Mouse (Mus musculus) intestine, embryonic 16.5 days (tissue): ENCODE measurements around the gene Ppm1m. TPM values are rescaled to one million over a fixed set of nuclear protein-coding genes. Genes with fewer than 3 reads are reported as not detected.

Experiments
- ATAC-seq: fragments of 200-750 bp; cut with Nextera tagmentation; 2 replicates; pipeline ENCODE4 v1.8.0; 2017; ENCODE audit warnings: moderate TSS enrichment, moderate library complexity
- H3K27ac ChIP-seq: fragments of 300-500 bp; sonication (generic); 2 replicates; pipeline ENCODE4 v1.5.1; 2014; ENCODE audit warnings: mild to moderate bottlenecking, low read length
- H3K27me3 ChIP-seq: fragments of 300-500 bp; sonication (generic); replicated peaks from 2 replicates; pipeline ENCODE4 v1.6.1; 2014; ENCODE audit warnings: low read length, control low read depth, mixed read lengths; ENCODE audit not compliant: control insufficient read depth, insufficient read depth
- H3K36me3 ChIP-seq: fragments of 300-500 bp; sonication (generic); 2 replicates; pipeline ENCODE4 v1.6.1; 2014; ENCODE audit warnings: low read length, control low read depth; ENCODE audit not compliant: control insufficient read depth, insufficient read depth
- H3K4me1 ChIP-seq: fragments of 300-500 bp; sonication (generic); 2 replicates; pipeline ENCODE4 v1.6.1; 2014; ENCODE audit warnings: low read length, control low read depth, mixed read lengths; ENCODE audit not compliant: control insufficient read depth, insufficient read depth
- H3K4me2 ChIP-seq: fragments of 300-500 bp; sonication (generic); 2 replicates; pipeline ENCODE4 v1.6.1; 2014; ENCODE audit warnings: low read depth, low read length, control low read depth
- H3K4me3 ChIP-seq: fragments of 300-500 bp; sonication (generic); 2 replicates; pipeline ENCODE4 v1.5.1; 2014; ENCODE audit warnings: mild to moderate bottlenecking, low read length
- H3K9ac ChIP-seq: fragments of 300-500 bp; sonication (generic); 2 replicates; pipeline ENCODE4 v1.6.1; 2014; ENCODE audit warnings: low read depth, low read length
- H3K9me3 ChIP-seq: fragments of 300-500 bp; sonication (generic); 2 replicates; pipeline ENCODE4 v1.6.1; 2016; ENCODE audit warnings: low read length, control low read depth; ENCODE audit not compliant: control insufficient read depth
- WGBS: fragments of 180-500 bp; shearing (Covaris S2); extraction: QIAGEN DNeasy Blood & Tissue Kit; methylation state at CpG from one replicate; pipeline ENCODE4 v1.1.7; 2014; 5-methylcytosine and 5-hydroxymethylcytosine counted together
- polyA plus RNA-seq: library from polyadenylated mRNA; unstranded; fragments of >200 nt; fragmentation: Nextera tagmentation; extraction: Ambion mirVana; gene quantifications from 2 replicates; pipeline ENCODE4 v1.2.1, GENCODE M21; 2015

Gene Ppm1m
- polyA plus RNA-seq, 1 experiment from 2014 or later = 26.3 TPM

GRCm38 (mm10) chr9:106179964-106180363 is 19.6 kb downstream of the Ppm1m start:
- H3K4me2 ChIP-seq = no peak overlapping the region

DNA sequence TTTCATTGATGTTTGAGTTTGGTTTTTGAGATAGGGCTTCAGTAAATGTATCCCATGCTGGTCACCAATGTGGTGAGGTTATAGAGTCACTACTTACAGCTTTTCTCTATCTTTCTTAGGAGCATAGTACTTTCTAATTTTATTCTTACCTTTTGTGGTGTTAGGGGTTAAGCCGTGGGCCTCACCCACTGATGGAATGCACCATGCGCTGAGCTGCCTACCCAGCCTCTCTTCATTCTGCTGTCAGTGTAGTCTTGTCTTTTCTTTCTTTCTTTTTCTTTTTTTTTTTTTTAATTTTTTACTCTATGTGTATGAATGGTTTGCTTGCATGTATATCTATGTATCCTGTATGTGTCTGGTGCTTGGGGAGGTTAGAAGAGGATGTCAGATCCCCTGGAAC is 20.1 kb downstream of the Ppm1m start:
- Histone ChIP-seq H3K9me3 (no peaks in the 10 kb centered on the region), H3K27ac (no peak overlapping the region), H3K36me3 (peaks cover 10% of the 10 kb centered on the region), H3K27me3 (no peaks in the 10 kb centered on the region), H3K4me3 (no peak overlapping the region), H3K9ac (no peak overlapping the region), H3K4me1 (peaks cover 19% of the 10 kb centered on the region), H3K4me2 (no peak overlapping the region)
- WGBS = 84% methylated on average over 2 of the region's 2 CpGs
- ATAC-seq = no peak

More at GRCm38 (mm10) chr9:106179964-106180363, 19.6 kb downstream of the Ppm1m start:
- H3K27me3 ChIP-seq = no peaks in the 10 kb centered on the region
- H3K36me3 ChIP-seq = peaks cover 15% of the 10 kb centered on the region
- no peaks in the 10 kb centered on the region for H3K9me3 ChIP-seq
- no peak overlapping the region for H3K27ac ChIP-seq
- H3K4me1 ChIP-seq = peaks cover 15% of the 10 kb centered on the region
- H3K9ac ChIP-seq = no peak overlapping the region
- no peak for ATAC-seq
- 92% methylated on average over 3 of the region's 3 CpGs for WGBS
- H3K4me3 ChIP-seq = no peak overlapping the region

GRCm38 (mm10) chr9:106177799-106178198 is 21.7 kb downstream of the Ppm1m start:
- Histone ChIP-seq H3K4me3 (no peak overlapping the region), H3K4me1 (peaks cover 32% of the 10 kb centered on the region), H3K9ac (no peak overlapping the region), H3K9me3 (no peaks in the 10 kb centered on the region), H3K36me3 (peaks cover 7% of the 10 kb centered on the region), H3K27me3 (no peaks in the 10 kb centered on the region), H3K4me2 (no peak overlapping the region), H3K27ac (no peak overlapping the region)
- 89% methylated on average over 6 of the region's 6 CpGs for WGBS
- ATAC-seq = no peak

GRCm38 (mm10) chr9:106176769-106177168 is 22.8 kb downstream of the Ppm1m start:
- Histone ChIP-seq H3K36me3 (peaks cover 7% of the 10 kb centered on the region; the same call in 1 of the 2 replicates), H3K27me3 (no peaks in the 10 kb centered on the region), H3K9ac (no peak overlapping the region), H3K4me3 (no peak overlapping the region), H3K9me3 (no peaks in the 10 kb centered on the region), H3K4me2 (no peak overlapping the region), H3K27ac (no peak overlapping the region), H3K4me1 (peaks cover 32% of the 10 kb centered on the region)
- no peak for ATAC-seq
- 67% methylated on average over 5 of the region's 5 CpGs for WGBS

DNA sequence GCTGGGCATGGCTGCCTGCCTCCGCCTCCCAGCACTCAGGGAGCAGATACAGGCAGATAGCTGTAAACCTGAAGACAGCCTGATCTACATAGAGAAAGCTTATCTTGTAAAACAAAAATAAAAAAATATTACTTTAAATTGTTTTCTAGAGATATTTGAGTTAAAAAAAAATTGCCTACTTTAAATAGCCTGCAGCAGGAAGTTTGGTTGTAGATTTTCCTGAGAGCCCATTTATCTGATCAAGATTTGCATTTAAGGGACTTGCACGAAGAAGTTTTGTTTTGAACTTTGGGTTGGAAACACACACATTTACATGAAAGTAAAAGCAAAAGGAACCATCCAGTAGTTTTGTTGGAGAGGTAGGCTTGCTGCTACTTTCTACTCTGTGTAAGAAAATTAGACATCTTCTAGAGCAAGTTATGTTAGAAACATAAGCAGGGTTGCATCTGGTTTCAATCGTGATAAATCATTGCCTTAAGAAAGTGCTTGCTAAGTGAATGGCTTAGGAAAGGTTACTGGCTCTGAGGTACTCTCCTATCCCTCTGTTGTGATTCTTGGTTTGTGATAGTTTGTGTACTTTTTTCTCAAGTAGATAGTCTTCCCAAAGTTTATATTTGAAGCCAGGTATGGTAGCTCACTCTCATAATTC is 23.9 kb downstream of the Ppm1m start:
- 58% methylated on average over 3 of the region's 3 CpGs for WGBS
- no peak overlapping the region for H3K27ac ChIP-seq
- H3K9ac ChIP-seq = no peak overlapping the region
- no peaks in the 10 kb centered on the region for H3K9me3 ChIP-seq
- no peak overlapping the region for H3K4me3 ChIP-seq
- no peak for ATAC-seq
- H3K4me1 ChIP-seq = peaks cover 32% of the 10 kb centered on the region
- H3K4me2 ChIP-seq = no peak overlapping the region
- 0 out of 2 replicates have a peak, but pooled peaks cover 4% of the 10 kb centered on the region for H3K36me3 ChIP-seq
- H3K27me3 ChIP-seq = no peaks in the 10 kb centered on the region

DNA sequence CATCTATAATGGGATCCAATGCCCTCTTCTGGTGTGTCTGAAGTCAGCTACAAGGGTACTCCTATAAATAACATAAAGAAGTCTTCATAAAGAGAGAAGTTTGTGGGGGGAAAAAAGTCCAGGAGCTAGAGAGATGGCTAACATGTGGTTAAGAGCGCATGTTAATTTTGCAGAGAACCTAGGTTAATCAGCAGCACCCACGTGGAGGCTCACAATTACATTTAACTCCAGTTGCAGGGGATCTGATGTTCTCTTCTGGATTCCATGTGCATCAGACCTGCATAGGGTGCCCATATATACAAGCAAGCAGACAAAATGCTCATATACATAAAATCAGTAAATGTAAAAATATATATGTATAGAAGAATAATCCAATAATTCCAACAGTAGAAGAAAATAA is 26.2 kb downstream of the Ppm1m start:
- Histone ChIP-seq H3K4me1 (peaks cover 37% of the 10 kb centered on the region), H3K9ac (no peak overlapping the region), H3K4me2 (peak overlapping the region; percentile 56; the same call in 1 of the 2 replicates), H3K27ac (no peak overlapping the region), H3K9me3 (no peaks in the 10 kb centered on the region), H3K36me3 (0 out of 2 replicates have a peak, but pooled peaks cover 4% of the 10 kb centered on the region), H3K4me3 (peak overlapping the region; percentile 36), H3K27me3 (no peaks in the 10 kb centered on the region)
- ATAC-seq = no peak
- WGBS = 66% methylated on average over 2 of the region's 2 CpGs

DNA sequence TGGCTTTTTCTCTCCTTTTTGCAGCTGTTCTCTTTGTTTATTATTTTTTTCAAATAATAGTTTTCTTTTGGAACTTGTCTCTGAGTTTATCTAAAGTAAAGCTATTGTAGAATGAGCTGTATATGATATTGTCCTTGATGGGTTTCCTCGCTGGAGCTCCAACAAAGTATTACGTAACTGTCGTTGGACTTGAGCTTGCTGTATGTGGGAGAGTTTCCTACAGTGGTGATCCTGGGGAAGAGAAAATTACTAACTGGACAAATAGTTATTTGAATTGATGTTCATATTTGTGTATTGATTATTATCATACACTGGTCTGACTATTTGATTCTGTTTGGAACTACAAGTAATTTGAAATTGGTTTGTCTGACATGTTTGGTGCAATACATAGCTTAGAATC is 27.0 kb downstream of the Ppm1m start:
- 9% methylated on average over 3 of the region's 3 CpGs for WGBS
- no peaks in the 10 kb centered on the region for H3K9me3 ChIP-seq
- no peak for ATAC-seq
- H3K4me1 ChIP-seq = peaks cover 37% of the 10 kb centered on the region
- no peak overlapping the region for H3K27ac ChIP-seq
- H3K27me3 ChIP-seq = no peaks in the 10 kb centered on the region
- no peak overlapping the region for H3K9ac ChIP-seq
- H3K36me3 ChIP-seq = no peaks in the 10 kb centered on the region
- peak overlapping the region; percentile 56 for H3K4me2 ChIP-seq
- peak overlapping the region; percentile 67 for H3K4me3 ChIP-seq

- Histone ChIP-seq H3K27me3 (no peaks in the 10 kb centered on the region), H3K4me3 (peak overlapping the region; percentile 67), H3K4me1 (peaks cover 36% of the 10 kb centered on the region), H3K36me3 (no peaks in the 10 kb centered on the region), H3K4me2 (peak overlapping the region; percentile 56), H3K9me3 (no peaks in the 10 kb centered on the region), H3K9ac (peak overlapping the region; percentile 86), H3K27ac (peak overlapping the region; percentile 97)
- peak; percentile 49 for ATAC-seq
- WGBS = under 1% methylated on average over 30 of the region's 30 CpGs
Measured at GRCm38 (mm10) chr9:106171346-106172158, 28.0 kb downstream of the Ppm1m start.

- no peaks in the 10 kb centered on the region for H3K9me3 ChIP-seq
Measured at GRCm38 (mm10) chr9:106170556-106171345, 28.8 kb downstream of the Ppm1m start, which contains the start of gene Wdr82. Wdr82 (plus strand) TSS chr9:106170928.

More at GRCm38 (mm10) chr9:106170556-106171345, 28.8 kb downstream of the Ppm1m start, which contains the start of gene Wdr82:
- H3K4me1 ChIP-seq = peaks cover 30% of the 10 kb centered on the region
- no peaks in the 10 kb centered on the region for H3K36me3 ChIP-seq
- H3K27ac ChIP-seq = peak within 1 kb of the TSS; percentile 97
- H3K4me2 ChIP-seq = peak within 1 kb of the TSS; percentile 90
- peak; percentile 92 for ATAC-seq
- H3K4me3 ChIP-seq = peak within 1 kb of the TSS; percentile 67
- H3K9ac ChIP-seq = peak within 1 kb of the TSS; percentile 86
- WGBS = under 1% methylated on average over 73 of the region's 81 CpGs
- no peaks in the 10 kb centered on the region for H3K27me3 ChIP-seq
